Mouse (Mus musculus) adrenal gland, adult 18-20 months (tissue): Measurements from ENCODE around the gene Hormad2. TPM values are rescaled to one million over a fixed set of nuclear protein-coding genes. Genes with fewer than 3 reads are reported as not detected.

Source experiments
- DNase-seq, 2 experiments: peaks; one replicate each; pipeline ENCODE4 v3.0.0; 2021 to 2022; ENCODE audit warnings: low spot score in 2 of 2
- total RNA-seq, 2 experiments: library from RNA; stranded (reverse); gene quantifications; 1 replicate in 1 of 2; 2 replicates in 1 of 2; pipeline ENCODE4 v1.2.3; 2021

Gene Hormad2
- total RNA-seq, 2 experiments from 2014 or later = 0.30 to 0.77 TPM

DNA sequence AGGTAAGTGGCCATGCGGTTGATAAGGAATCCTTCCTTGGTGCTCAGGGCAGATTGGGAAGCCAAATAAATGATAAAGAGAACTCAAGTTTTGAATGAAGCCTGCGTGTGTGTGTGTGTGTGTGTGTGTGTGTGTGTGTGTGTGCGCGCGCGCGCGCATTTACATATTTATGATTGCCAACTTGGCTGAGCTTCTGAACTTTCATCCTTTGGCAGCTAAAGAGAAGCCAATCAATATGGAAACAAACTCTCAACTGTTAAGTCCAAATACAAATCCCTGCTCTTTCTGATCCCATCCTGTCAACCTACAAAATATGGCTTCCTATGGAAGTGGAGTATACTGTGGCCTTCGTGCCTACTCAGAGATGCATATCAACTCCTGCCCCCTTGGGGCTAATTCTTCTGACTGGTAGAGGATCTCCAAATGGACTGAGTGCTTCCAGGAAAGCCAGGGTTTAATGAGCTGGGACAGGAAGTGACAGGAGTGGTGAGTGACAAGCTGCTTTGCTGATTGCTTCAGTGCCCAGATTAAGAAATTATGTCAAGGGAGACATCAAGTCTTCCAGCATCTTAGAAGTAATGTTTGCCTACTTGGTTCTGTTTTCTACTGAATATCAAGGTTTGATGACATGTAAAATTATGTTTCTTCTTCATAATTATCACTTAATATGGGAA, 5.4 kb upstream of the Hormad2 start:
- no peak for DNase-seq

DNA sequence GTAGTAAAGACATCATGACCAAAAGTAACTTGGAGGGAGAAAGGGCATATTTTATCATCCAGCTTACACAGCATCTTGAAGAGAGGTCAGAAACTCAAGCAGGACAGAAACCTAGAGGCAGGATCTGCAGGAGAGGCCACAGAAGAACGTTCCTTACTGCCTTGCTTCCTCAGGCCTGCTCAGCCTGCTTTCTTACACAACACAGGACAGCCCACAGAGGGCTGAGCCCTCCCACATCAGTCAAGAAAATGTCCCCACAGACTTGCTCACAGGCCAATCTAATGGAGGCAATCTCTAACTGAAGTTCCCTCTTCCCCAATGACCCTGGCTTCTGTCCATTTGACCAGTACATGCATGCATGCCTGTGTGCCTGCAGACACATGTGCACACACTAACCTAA, 1.4 kb upstream of the Hormad2 start:
- DNase-seq = no peak

DNA sequence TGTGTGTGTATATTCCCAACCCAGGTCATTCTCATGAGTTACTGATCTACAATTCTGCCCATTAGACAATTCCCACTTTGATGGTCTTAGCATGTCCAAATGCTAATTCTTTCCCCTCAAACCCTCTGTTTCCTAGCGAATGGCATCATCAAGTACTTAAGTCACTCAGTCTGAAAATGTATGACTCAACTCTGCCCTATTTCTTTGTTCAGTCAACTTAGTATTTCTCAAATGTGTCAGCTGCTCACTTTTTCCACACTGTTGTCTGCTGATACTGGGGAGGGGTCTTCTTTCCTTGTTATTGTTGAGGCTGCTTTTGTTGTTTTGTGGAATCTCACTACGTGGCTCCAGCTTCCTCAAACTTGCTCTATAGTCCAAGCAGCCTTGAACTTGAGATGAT, 2.7 kb downstream of the Hormad2 start:
- no peak for DNase-seq

DNA sequence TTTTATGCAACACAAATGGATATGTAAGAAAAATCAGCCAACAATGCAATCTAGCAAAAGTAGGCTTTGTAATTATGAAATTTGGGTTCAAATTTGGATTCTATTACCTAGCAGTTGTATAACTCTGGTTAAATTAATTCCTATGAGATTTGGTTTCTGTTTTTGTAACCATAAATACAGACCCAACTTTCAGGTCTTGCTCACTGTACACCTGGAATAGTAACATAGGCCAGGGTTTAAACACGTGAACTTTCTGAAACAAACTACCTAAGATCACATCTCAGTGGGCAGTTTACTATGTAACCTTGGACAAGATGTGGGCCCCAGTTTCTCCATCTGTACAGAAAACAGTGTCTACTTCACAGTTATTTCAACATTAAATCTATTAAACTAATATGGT, 3.6 kb downstream of the Hormad2 start:
- DNase-seq = no peak

DNA sequence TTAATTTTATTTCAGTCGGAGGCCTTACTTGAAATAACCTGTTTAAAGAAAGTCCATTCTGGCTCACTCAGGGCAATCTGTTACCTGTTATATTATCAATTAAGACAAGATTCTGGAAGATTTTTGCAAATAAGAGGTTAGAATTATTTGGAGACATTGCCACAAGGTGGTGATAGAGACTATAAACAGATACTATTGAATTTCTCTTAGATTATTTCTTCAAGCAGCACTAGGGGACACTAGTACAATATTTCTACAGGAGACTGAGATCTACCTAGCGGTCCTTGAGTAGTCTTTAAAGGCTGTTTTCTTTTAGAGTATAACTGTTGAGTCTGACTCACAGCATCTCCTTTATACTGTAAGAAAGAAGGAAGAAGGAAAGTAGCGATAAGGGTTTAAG, 4.3 kb downstream of the Hormad2 start:
- no peak for DNase-seq

DNA sequence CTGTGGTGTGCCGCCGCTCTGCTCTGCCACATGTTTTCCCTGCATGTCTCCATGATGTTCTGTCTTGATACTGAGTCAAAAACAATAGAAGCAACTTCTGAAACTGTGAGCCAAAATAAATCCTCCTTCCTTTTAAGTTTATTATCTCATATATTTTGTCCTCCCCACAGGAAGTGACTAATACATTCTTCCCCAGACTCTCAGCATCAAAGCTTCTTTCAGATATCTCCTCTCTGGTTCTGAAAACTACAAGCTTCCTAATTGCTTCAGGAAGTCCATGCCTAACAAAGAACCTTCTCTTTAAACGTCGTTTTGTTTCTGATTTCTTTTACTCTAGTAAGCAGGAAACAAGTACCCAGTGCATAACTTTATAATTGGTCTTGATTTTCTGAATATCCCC, 6.4 kb downstream of the Hormad2 start:
- no peak for DNase-seq

DNA sequence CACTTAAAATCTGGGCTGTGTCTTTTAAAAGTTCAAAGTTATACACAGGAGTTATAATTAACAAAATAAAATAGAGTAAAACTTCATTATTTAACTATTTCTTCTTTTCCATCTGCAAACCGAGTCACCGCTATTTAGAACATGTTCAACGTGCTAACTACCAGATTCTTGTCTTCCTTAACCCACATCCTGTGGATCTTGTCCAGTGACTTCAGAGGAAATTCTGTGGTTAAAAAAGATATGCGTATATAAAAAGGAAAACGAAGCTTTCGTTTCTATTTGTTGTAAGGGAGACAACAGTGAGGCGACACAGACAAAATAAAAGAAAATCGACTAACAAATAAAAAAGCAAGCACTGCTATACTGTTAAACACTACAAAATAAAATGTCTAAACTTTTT, 17.1 kb downstream of the Hormad2 start:
- no peak for DNase-seq

DNA sequence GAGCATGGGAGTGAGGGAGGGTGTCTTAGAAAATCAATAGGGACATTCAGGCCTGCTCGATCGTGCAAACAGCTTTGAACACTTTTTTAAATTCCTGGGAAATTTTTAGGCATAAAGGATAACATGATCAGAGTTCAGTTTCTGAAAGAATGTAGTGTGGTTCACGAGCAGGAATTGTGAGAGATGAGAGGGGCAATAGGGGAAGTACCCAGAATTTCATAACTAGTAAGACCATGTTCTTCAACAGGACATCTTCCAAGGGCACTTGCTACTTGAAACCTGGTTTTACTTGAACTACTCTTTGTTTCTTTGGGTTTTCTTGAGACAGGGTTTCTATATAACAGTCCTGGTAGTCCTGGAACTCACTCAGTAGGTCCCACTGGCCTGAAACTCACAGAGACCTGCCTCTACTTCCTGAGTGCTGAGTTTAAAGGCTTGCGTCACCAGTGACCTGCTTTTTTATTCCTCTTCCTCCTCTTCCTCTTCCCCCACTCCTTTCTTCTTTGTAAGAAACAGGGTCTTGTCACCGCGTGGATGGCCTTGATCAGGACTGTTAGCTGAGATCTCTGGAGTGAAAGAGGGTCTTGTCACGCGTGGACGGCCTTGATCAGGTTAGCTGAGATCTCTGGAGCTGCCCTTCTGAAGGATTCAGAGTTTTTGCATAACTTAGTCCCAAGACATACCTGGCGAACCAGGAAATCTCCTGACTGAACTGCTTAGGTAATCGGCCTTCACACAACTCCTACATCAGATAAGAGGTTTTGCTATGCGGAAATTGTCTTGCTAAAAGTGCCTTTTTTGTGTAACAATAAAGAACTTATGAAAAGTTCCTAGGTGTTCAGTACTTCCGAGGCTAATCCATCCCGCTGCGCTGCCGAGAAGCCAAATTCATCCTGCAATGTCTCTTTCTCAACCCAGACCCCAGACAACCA, 18.1 kb downstream of the Hormad2 start:
- no peak for DNase-seq

DNA sequence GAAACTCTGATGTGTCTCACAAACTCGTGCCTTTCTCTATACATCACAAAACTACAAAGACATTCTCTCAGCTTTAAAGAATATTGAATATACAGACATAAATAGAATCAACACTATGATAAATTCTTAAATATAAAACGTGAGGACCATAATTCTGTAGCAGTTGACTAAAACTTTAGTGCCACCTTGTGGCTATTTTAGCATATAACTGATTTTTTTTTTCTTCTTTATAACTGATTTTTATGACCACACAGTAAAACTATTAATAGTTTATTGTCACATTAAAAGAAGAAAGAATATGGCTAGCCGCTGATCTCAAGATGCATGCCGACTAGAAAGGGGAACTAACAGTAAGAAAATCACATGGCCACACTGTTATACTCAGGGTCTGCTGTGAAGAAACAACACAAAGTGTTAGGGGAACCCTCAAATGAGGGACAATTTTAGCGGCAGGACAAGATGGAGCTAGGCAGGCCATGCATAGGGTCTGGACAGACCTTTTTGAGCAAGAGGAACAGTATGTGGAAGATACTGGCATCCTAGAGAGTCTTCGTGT, 18.9 kb downstream of the Hormad2 start:
- no peak for DNase-seq

DNA sequence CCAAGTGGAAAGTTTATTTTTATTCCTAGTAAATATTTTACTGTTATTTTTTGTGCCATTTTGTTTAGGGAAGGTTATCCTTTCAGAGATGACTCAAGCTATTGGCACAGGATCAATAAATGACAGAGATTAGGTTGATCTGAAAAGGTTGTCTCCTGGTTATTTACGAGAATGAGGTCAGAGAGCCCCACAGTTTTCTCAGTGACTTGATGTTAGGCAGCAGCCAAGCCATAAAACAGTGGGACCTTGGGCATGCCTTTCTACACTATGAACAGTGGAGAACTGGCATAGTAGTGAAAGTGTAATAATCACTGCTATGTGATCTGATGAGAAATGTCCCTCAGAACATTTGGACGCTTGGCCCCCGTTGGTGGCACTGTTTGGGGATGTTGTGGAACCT, 22.9 kb downstream of the Hormad2 start:
- DNase-seq = peak in 1 of 2 experiments; percentile 7

DNA sequence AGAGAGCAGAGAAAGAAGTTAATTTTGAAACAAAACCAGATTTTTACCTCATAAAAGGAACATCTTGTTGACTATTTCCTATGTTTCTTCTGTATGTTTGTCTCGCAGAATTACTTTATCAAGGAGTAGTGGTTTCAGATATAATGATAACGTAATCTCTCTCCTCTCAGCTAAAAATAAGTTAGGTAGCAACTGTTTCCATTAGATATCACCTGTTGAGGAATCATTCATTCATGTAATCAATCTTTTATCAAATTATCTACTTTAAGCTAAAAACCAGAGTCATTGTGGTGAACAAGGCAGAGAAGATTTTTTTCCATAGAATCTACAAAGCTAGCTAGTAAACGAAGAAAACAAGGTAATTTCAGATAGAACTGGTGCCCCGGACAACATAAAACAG, 28.6 kb downstream of the Hormad2 start:
- no peak for DNase-seq

DNA sequence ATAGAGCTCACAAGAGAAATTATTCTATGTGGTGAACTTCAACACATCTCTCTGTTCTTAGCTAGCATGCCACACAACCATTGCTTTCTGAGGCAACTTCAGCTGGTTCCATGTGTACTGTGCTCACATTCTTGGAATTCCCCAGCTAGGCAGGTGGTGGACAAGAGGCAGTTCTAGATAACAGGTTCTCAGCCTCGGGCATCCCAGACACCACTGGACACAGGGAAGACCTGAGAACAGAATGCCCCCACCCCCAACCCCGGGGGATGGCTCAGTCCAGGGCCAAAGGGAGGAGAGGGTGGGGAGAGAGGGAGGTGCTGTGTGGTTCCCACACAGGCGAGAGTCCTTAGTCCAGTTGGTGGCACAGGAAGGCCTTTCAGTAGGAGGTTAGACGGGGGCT, 36.6 kb downstream of the Hormad2 start:
- DNase-seq = no peak

DNA sequence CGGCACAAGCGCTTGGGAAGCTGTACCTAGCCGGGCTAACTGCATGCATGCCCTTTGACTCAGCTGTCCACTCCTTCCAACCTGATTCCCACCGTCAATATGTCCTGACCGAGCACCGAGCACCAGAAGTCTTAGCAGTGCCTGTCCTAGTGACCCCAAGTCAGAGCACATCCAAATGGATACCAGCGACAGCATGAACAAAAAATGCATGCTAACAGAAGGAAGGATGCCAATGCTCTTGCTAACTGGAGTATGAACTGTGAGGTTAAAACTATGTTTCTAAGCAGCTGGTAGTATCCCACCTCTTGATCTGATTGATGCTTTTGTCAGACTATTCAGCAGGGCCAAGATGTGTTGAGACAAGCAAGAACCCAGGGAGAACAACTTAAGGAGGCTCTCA, 37.5 kb downstream of the Hormad2 start:
- DNase-seq = no peak

DNA sequence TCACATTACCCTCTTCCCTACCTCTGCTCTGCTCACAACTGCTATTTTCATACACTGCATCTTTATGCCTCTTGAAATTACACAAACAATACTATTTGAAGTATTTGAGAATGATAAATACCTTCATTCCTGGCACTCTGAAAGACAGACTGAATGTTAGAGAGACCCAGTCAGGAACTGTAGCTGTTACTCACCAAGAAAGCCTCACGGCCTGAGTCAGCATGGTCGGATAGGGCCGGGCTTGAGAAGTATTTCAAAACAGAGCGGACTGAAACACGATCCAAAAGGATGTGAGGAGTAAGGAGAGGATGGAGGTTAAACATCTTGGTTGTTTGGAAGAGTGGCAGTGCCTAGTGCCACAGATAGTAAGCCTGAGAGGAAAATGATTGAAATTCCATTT, 39.7 kb downstream of the Hormad2 start:
- no peak for DNase-seq

DNA sequence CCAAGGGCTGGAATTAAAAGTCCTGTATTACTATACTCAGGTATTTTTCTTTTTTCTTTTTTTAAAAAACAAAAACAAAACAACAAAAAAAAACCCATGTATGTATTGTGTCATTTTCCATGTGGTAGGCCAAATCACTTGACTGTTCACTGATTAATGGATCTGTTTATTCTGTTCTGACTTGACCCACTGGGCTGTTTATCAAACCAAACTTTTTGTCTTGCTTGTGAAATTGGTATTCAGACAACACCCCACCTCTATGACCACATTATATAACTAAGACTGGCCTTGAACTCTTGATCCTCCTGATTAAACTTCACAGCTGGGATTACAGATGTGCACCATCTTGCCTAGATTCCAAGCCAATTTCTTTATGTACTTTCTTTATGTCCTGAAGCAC, 46.7 kb downstream of the Hormad2 start:
- no peak for DNase-seq

DNA sequence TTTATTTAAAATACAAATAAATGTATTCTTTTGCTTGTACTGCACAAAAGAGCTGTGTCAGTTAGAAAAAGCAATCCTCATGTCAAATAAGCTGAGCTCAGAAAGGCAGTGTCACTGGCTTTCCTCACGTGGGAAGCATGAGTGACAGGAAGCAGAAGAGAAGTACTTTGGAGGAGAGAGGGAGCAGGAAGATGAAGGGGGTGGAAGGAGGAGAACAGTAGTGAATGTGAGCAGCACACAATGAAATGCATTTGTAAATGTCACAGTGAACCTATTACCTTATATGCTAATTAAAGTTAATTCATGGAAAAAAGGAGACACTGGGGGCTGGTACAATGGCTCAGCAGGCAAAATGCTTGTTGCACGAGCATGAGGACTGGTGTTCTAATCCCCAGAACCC, 52.9 kb downstream of the Hormad2 start:
- no peak for DNase-seq

DNA sequence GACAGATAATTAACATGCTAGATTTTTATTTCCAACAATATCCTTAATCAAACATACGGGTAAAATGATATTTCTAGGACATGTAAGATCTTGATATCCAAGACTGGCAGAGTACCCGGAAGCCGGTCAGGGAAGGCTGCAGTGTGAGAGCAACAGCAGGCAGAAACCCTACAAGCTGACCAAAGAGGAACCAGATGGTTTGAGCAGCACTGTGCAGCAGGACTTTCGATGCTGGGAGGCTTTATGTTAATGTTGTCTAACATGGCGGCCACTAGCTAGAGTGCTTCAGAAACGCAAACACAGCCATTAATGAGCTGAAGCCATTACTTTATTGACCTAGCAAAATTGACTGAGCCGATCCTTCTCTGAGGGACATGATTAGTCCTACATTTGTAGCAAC, 58.6 kb downstream of the Hormad2 start:
- no peak for DNase-seq

DNA sequence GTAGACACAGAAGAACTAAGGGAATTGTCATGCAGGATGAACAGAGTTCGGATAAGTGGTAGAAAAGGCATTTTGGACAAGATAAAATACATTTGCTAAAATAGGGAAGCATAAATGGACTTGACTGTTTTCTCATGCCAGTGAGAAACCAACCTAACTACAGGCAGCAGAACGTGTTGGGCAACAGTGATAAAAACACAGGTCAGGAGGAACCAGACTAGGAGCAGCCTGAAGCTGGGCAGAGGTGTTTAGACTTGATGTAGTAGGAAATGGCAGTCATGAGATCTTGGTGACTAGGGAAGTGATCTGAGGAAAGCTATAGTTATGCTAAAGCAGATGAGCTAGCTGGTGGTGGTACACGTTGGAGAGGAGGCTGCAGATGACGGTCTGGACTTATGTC, 61.0 kb downstream of the Hormad2 start:
- no peak for DNase-seq

DNA sequence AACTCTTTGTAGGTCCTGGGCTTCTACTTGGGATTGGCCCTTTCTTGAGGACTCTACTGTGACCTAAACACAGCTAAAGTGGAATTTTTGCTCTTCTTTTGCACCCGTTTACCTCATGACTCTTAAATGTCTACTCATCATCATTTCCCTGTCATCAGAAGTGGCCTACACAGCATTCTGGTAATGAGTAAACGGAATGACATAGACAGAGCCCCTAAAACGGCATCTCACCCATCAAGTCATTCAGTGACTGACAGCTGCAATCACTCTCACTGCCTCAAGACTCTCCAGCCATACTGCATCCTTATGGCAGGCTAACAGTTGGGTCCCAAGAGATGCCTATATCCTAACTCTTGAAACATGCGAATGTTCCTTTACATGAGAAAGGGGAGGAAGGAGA, 74.5 kb downstream of the Hormad2 start:
- DNase-seq = no peak

DNA sequence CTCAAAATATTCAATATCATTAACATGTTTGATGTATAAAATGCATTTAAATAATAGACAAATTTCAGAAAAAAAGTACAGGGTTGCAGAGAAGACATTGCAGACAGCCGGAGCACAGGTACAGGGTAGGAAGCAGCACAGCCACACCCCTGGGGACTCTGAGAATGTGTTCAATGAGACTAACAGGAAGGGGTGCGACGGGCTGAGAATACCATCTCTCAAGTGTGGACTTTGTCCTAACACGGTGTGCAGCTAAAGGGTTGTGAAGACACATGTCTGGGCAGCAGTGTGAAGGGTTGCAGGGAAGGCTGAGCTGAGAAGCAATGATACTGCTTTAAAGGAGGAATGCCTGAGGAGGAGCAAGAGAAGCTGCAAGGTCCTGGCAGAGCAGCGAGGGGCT, 85.5 kb downstream of the Hormad2 start:
- no peak for DNase-seq

DNA sequence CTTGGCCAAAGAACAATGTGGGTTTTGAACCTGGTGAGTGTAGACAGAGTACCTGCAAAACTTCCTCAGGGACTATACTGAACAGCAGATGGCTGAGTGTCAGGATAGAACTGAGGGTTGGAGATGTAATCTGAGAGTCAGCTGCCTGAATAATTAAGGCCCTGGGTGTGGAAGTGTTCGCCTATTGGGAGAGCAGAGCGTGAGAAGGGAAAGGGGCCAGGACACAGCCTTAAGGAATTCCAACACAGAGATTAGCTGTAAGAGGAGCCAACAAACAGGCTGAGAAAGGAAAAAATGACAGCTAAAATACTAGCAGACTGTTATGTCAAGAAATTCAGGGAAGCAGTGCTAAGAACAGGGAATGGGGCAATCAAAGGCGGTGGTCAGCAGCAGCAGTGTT, 88.3 kb downstream of the Hormad2 start:
- DNase-seq = no peak

DNA sequence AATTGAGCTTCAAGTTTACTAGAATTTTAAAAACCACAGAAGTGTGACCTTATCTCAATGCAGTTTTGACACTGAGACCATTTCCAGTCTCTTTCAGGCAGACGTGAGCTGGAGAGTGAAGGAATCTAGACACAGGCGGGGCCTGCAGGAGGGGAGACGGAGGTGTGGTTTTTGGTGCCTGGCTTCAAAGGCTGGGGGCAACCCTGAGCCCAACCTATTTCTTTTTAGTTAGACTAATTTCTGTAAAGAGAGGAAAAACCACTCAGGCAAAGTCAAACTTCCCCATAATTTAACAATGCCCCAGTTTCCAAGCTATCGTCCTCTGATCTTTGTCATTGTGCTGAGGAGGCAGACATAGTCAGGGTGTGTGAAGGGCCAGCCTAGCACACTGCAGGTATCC, 97.0 kb downstream of the Hormad2 start:
- DNase-seq = no peak
